Mouse (Mus musculus) stomach, embryonic 14.5 days (tissue): ENCODE measurements around the gene Aip. TPM values are rescaled to one million over a fixed set of nuclear protein-coding genes. Genes with fewer than 3 reads are reported as not detected.

ENCODE experiments used
- ATAC-seq: fragments of 200-750 bp; cut with Nextera tagmentation; 2 replicates; pipeline ENCODE4 v1.8.0; 2017; ENCODE audit warnings: low read depth, moderate TSS enrichment; ENCODE audit not compliant: insufficient number of reproducible peaks, insufficient read depth, low FRiP score
- H3K27ac ChIP-seq: fragments of 300-500 bp; sonication (generic); 2 replicates; pipeline ENCODE4 v1.5.1; 2014; ENCODE audit warnings: mild to moderate bottlenecking, low read length, moderate library complexity, mixed read lengths
- H3K27me3 ChIP-seq: fragments of 300-500 bp; sonication (generic); 2 replicates; pipeline ENCODE4 v1.6.1; 2014; ENCODE audit warnings: low read length, control low read depth, mixed read lengths; ENCODE audit not compliant: control insufficient read depth, insufficient read depth
- H3K36me3 ChIP-seq: fragments of 300-500 bp; sonication (generic); 2 replicates; pipeline ENCODE4 v1.6.1; 2014; ENCODE audit warnings: mild to moderate bottlenecking, control low read depth, low read length, moderate library complexity, mixed read lengths; ENCODE audit not compliant: control insufficient read depth, insufficient read depth
- H3K4me1 ChIP-seq: fragments of 300-500 bp; sonication (generic); 2 replicates; pipeline ENCODE4 v1.6.1; 2014; ENCODE audit warnings: low read length, control low read depth, mixed read lengths; ENCODE audit not compliant: control insufficient read depth, insufficient read depth
- H3K4me2 ChIP-seq: fragments of 300-500 bp; sonication (generic); replicated peaks from 2 replicates; pipeline ENCODE4 v1.6.1; 2014; ENCODE audit warnings: low read depth, low read length, control low read depth
- H3K4me3 ChIP-seq: fragments of 300-500 bp; sonication (generic); 2 replicates; pipeline ENCODE4 v1.5.1; 2014; ENCODE audit warnings: low read depth, low read length, control low read depth
- H3K9ac ChIP-seq: fragments of 300-500 bp; sonication (generic); replicated peaks from 2 replicates; pipeline ENCODE4 v1.6.1; 2014; ENCODE audit warnings: low read depth, mild to moderate bottlenecking, control low read depth, low read length, moderate library complexity, mixed read lengths
- H3K9me3 ChIP-seq: fragments of 300-500 bp; sonication (generic); 2 replicates; pipeline ENCODE4 v1.6.1; 2016; ENCODE audit warnings: low read depth, low read length, control low read depth; ENCODE audit not compliant: control insufficient read depth
- WGBS: fragments of 180-500 bp; shearing (Covaris S2); extraction: QIAGEN DNeasy Blood & Tissue Kit; methylation state at CpG from one replicate; pipeline ENCODE4 v1.1.7; 2014; 5-methylcytosine and 5-hydroxymethylcytosine counted together
- polyA plus RNA-seq: library from polyadenylated mRNA; unstranded; fragments of >200 nt; fragmentation: Nextera tagmentation; extraction: Ambion mirVana; gene quantifications from 2 replicates; pipeline ENCODE4 v1.2.1, GENCODE M21; 2014

Aip gene
- polyA plus RNA-seq, 1 experiment from 2014 or later = 101 TPM

GRCm38 (mm10) chr19:4154437-4155222, 29.0 kb upstream of the Aip start:
- Histone ChIP-seq H3K4me2 (no peak overlapping the region), H3K36me3 (peaks cover 49% of the 10 kb centered on the region), H3K27ac (no peak overlapping the region), H3K9me3 (no peaks in the 10 kb centered on the region), H3K9ac (no peak overlapping the region), H3K4me3 (no peak overlapping the region), H3K27me3 (no peaks in the 10 kb centered on the region), H3K4me1 (peaks cover 6% of the 10 kb centered on the region; the same call in 1 of the 2 replicates)
- ATAC-seq = no peak
- 77% methylated on average over 13 of the region's 13 CpGs for WGBS

GRCm38 (mm10) chr19:4153232-4153654, 27.6 kb upstream of the Aip start, which contains the start of gene Ptprcap:
Gene Ptprcap (plus strand): TSS chr19:4153604.
- 57% methylated on average over 11 of the region's 11 CpGs for WGBS
- Histone ChIP-seq H3K9me3 (no peaks in the 10 kb centered on the region), H3K4me2 (no peak within 1 kb of the TSS), H3K27me3 (no peaks in the 10 kb centered on the region), H3K4me1 (peaks cover 14% of the 10 kb centered on the region), H3K4me3 (no peak within 1 kb of the TSS), H3K27ac (no peak within 1 kb of the TSS), H3K36me3 (peaks cover 41% of the 10 kb centered on the region), H3K9ac (no peak within 1 kb of the TSS)
- ATAC-seq = no peak

GRCm38 (mm10) chr19:4152445-4153231, 27.0 kb upstream of the Aip start:
- no peak overlapping the region for H3K27ac ChIP-seq
- H3K27me3 ChIP-seq = no peaks in the 10 kb centered on the region
- H3K9ac ChIP-seq = no peak overlapping the region
- WGBS = 79% methylated on average over 8 of the region's 8 CpGs
- peaks cover 36% of the 10 kb centered on the region for H3K36me3 ChIP-seq
- ATAC-seq = no peak
- peaks cover 19% of the 10 kb centered on the region for H3K4me1 ChIP-seq
- no peak overlapping the region for H3K4me2 ChIP-seq
- no peak overlapping the region for H3K4me3 ChIP-seq
- H3K9me3 ChIP-seq = no peaks in the 10 kb centered on the region

DNA sequence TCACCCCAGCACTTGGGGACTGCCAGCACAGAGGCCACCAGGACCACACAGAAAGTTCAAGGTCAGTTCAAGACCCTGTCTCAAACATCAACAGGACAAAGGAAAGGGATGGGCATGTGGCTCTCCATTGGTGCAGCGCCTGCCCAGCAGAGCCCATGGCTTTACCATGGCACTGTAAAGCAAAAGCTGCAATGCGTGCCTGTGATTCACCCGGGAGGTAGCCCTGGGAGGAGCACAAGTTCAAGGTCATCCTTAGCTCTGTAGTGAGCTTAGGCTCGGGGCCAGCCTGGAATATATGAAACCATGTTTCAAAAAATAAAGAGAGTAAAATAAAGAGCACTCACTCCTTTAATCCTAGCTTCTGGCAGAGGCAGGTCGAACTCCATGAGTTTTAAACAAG, 26.2 kb upstream of the Aip start:
- no peaks in the 10 kb centered on the region for H3K27me3 ChIP-seq
- no peak overlapping the region for H3K27ac ChIP-seq
- no peak overlapping the region for H3K9ac ChIP-seq
- WGBS = 83% methylated on average over 5 of the region's 5 CpGs
- H3K4me2 ChIP-seq = no peak overlapping the region
- no peaks in the 10 kb centered on the region for H3K9me3 ChIP-seq
- H3K4me3 ChIP-seq = no peak overlapping the region
- H3K36me3 ChIP-seq = peaks cover 30% of the 10 kb centered on the region
- H3K4me1 ChIP-seq = peaks cover 20% of the 10 kb centered on the region
- no peak for ATAC-seq

GRCm38 (mm10) chr19:4151488-4151860, 25.8 kb upstream of the Aip start:
- no peak for ATAC-seq
- H3K4me1 ChIP-seq = peaks cover 20% of the 10 kb centered on the region
- WGBS = 74% methylated on average over 5 of the region's 5 CpGs
- H3K9me3 ChIP-seq = no peaks in the 10 kb centered on the region
- H3K36me3 ChIP-seq = peaks cover 27% of the 10 kb centered on the region
- no peaks in the 10 kb centered on the region for H3K27me3 ChIP-seq
- no peak overlapping the region for H3K9ac ChIP-seq
- no peak overlapping the region for H3K4me2 ChIP-seq
- no peak overlapping the region for H3K27ac ChIP-seq
- H3K4me3 ChIP-seq = no peak overlapping the region

- Histone ChIP-seq H3K27me3 (no peaks in the 10 kb centered on the region), H3K36me3 (peaks cover 27% of the 10 kb centered on the region), H3K4me3 (no peak overlapping the region), H3K9ac (no peak overlapping the region), H3K4me1 (peaks cover 20% of the 10 kb centered on the region), H3K4me2 (no peak overlapping the region), H3K27ac (no peak overlapping the region), H3K9me3 (no peaks in the 10 kb centered on the region)
- WGBS = 88% methylated on average over 22 of the region's 22 CpGs
- no peak for ATAC-seq
Measured at GRCm38 (mm10) chr19:4150567-4151487, 25.2 kb upstream of the Aip start.

GRCm38 (mm10) chr19:4149764-4150461, 24.3 kb upstream of the Aip start:
- H3K4me1 ChIP-seq = peaks cover 20% of the 10 kb centered on the region
- H3K9me3 ChIP-seq = no peaks in the 10 kb centered on the region
- no peak for ATAC-seq
- no peak overlapping the region for H3K4me3 ChIP-seq
- H3K27me3 ChIP-seq = no peaks in the 10 kb centered on the region
- 94% methylated on average over 17 of the region's 17 CpGs for WGBS
- peak overlapping the region; percentile 78 for H3K4me2 ChIP-seq
- 0 out of 2 replicates have a peak overlapping the region, but pooled peaks have one; percentile 1 for H3K9ac ChIP-seq
- H3K36me3 ChIP-seq = peaks cover 27% of the 10 kb centered on the region
- H3K27ac ChIP-seq = no peak overlapping the region
